Mouse (Mus musculus) layer of hippocampus, postnatal 36 days (tissue): ENCODE data around the gene Rabggta. TPM values are rescaled to one million over a fixed set of nuclear protein-coding genes. Genes with fewer than 3 reads are reported as not detected.

Experiments used
- DNase-seq, 2 experiments: peaks; one replicate each; pipeline ENCODE4 v3.0.0; 2022
- total RNA-seq, 2 experiments: library from RNA; stranded (reverse); gene quantifications; 2 replicates each; pipeline ENCODE4 v1.2.3; 2021

The Rabggta gene
- total RNA-seq, 2 experiments from 2014 or later: 42.8 to 43.8 TPM

GRCm38 (mm10) chr14:55730531-55731032 is 8.5 kb upstream of the Rabggta start:
- DNase-seq: peak; percentile 14 to 36

DNA sequence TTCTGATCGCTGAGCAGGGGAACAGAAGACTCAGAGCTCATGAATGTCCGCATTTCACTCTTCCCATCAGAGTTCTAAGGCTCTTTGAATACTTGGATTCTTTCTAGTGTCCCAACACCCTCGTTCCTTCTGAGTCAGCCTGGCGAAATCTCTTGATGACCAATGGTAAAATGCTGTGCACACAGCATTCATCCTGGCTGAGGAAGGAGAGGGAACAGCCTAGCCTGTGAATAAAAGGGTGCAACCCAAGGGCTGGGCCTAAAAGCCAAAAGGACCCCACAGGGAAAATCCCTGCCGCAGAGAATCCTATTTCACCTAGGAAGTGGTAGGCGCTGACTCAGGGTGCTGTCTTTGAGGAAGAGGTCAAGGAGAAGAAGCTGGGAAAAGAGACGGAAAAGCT is 8.1 kb upstream of the Rabggta start:
- no peak for DNase-seq

GRCm38 (mm10) chr14:55727889-55728685 is 6.0 kb upstream of the Rabggta start:
- no peak for DNase-seq

DNA sequence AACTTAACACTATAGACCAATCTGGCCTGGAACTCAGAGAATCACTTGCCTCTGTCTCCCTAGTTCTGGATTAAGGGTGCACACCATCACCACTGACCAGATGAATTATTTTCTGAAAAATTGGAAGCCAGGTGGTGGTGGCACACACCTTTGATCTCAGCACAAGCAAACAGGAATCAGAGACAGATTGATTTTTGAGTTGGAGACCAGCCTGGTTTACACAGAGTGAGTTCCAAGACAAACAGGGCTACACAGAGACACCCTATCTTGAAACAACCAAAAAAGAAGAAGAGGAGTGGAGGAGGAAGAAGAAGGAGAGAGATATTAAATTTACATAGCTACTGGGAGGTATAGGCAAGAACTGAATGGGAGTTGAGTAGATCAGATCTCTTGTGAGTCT is 4.2 kb upstream of the Rabggta start:
- no peak for DNase-seq

- no peak for DNase-seq
Observed at GRCm38 (mm10) chr14:55724411-55724871, 2.4 kb upstream of the Rabggta start.

DNA sequence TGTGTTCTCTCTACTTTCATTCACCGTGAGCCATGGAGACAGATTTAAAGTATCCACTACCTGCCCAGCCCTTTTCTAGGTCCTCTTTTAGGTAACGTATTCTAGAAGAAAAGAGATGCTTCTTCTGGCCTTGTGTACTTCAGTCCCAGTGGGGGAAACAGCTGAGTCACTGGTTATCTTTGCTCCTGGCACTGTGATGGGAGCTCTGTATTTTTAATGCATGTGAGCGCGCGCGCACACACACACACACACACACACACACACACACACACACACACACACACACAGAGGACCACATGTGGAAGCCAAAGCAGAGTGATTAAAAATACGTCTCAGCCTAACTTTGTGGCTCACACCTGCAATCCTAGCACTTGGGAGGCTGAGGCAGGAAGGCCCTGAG is 1.4 kb upstream of the Rabggta start:
- DNase-seq: no peak

GRCm38 (mm10) chr14:55722438-55722945 is 429 bp upstream of the Rabggta start:
- no peak for DNase-seq

DNA sequence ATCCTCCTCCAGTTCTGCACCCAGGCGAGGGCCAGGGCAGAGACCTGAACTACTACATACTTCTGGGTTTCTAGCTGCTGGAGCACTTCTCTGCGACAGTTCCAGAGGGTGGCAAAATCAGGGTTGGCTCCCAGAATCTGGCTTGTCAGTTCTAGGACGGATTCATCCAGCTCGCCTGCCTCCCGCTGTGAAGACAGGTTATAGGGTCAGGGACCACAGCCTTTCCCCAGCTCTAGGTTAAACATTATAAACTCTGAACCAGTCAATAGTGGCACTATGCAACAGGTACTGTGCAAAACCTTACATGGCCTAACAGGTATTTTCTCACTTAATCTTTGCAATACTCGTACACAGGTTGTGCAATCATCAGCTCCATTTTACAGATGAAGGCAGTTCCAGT is 987 bp downstream of the Rabggta start:
- DNase-seq: no peak

DNA sequence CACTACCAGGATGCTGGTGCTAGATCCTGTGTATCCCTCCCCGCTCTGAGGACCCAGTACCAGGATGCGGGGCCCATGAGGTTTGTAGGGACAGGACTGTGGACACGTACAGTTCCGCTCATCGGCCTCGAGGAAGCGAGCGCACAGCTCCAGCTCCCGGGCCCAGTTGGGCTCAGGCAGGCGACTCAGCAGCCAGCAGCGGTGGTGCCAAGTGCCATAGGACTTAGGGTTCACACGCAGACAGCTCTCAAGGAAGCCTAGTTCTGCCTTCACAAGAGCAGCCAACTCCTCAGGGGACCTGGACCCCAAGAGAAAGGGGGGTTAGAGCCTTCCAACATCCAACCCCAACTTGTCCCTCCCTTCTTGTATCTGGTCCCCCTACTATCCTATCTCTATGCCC is 1.4 kb downstream of the Rabggta start:
- DNase-seq: no peak

DNA sequence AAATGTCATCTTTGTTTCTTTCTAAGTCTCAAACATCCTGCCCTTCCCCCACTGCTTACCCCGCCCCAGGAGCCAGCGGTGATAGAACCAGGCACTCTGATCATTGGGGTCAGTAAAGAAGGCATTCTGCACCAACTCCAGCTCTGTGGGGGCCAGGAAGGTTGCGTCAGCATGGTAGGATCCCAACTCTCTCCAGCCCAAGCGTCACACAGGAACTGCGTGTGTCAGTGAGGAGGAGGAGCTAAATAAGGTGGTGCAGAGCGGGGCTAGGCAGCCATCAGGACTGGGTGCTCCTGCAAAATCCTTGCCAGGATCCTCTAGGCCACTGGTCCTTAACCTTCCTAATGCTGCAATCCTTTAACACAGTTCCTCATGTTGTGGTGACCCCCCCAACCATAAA is 2.3 kb downstream of the Rabggta start:
- no peak for DNase-seq

DNA sequence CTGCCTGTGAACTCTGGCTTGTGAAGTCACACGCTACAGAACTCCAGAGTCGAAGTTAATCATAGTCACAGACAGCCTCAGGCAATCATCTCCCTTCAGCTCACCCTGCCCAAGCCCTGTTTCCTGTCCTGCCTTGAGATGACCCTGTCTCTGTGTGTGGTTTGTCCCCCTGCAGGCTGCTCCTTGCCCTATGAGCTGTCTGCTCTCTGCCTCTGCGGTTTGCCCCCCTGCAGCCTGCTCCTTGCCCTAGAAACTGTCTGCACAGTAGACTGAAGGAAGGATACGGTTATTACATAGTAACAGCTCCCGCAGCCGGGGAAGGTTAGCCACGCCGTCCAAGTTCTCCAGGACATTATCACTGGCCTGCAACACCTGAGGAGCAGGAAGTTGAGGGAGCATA is 5.2 kb downstream of the Rabggta start:
- DNase-seq: no peak

DNA sequence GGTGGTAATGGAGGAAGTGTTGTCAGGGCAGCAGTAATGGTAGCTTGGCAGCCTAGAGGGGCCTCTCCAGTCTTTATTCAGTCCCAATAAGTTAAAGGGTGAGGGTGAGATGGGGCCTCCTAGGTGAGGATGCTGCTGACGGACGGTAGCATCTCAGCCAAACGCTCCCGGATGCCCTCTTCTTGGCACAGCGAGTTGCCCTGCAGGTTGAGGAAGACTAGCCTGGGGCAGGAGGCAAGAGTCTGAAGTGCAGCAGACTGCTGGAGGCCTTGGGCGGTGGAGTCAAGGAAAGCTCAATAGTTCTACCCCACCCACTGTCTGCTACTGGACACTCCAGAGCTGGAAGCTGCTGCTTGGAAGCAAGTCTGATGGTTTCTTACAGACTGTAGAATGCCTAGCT is 5.8 kb downstream of the Rabggta start:
- no peak for DNase-seq

- DNase-seq: no peak
Observed at GRCm38 (mm10) chr14:55714893-55715292, 7.2 kb downstream of the Rabggta start.

- DNase-seq: no peak
Observed at GRCm38 (mm10) chr14:55713729-55714122, 8.3 kb downstream of the Rabggta start, which contains the start of gene Tgm1. Tgm1 (minus strand) TSS chr14:55713926.

DNA sequence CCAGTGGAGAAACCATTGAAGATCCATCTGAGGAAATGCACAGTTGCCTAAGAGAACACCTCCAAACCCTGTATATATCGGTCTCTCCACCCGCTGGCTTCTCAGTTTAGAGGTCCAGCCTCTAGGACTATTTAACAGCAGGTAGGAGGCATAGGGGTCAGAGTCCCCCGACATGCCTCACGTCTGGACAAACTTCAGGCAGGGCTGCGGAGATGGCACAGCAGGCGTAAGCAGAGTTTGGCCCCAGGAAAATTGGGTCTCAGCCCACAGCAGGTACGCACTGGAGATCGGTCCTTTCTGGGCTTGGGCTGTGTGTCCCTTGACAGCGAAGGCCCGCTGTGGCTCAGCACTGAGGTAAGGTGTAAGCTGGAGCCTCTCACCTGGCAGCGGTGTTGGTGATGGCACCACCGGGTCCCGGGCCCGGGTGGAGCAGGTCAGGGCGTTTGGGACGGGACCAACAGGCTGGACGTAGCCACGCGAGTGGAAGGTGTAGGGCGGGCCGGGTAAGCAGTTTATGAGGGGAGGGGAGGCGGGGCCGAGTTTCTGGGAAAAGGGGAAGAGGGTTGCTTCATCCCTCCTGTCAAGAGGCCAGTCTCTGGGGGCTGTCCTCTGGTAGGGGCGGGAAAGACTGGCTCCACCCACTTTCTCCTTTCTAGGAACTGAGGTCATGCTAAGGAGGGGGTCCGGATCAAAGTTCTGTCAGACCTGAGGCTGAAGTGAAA is 8.9 kb downstream of the Rabggta start:
- no peak for DNase-seq

- DNase-seq: no peak
Observed at GRCm38 (mm10) chr14:55711786-55712185, 10.3 kb downstream of the Rabggta start.

GRCm38 (mm10) chr14:55709509-55709908 is 12.6 kb downstream of the Rabggta start:
- DNase-seq: no peak

DNA sequence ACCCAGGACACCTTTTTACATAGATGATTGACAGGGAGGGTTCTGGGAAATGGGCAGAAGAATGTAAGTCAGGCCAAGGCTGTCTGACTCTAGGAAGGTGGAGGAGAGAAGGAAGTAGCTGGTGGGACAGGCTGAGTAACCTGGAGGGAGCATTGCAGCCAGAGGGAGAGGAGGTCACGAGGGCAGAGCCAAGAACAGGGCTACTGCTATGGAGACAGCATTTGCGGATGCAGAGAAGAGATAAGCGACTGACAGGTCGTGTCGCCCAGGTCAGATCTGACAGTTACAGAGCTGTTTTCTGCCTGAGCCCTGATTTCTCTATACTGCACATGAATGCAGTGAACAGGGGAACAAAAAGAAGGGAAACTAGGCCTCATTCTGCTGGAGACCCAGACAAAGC is 14.7 kb downstream of the Rabggta start:
- no peak for DNase-seq

GRCm38 (mm10) chr14:55706051-55706600 is 15.9 kb downstream of the Rabggta start:
- DNase-seq: no peak

GRCm38 (mm10) chr14:55702761-55703160 is 19.3 kb downstream of the Rabggta start:
- no peak for DNase-seq

GRCm38 (mm10) chr14:55701131-55701530 is 20.9 kb downstream of the Rabggta start:
- DNase-seq: no peak

- no peak for DNase-seq
Observed at GRCm38 (mm10) chr14:55697226-55697625, 24.8 kb downstream of the Rabggta start.

DNA sequence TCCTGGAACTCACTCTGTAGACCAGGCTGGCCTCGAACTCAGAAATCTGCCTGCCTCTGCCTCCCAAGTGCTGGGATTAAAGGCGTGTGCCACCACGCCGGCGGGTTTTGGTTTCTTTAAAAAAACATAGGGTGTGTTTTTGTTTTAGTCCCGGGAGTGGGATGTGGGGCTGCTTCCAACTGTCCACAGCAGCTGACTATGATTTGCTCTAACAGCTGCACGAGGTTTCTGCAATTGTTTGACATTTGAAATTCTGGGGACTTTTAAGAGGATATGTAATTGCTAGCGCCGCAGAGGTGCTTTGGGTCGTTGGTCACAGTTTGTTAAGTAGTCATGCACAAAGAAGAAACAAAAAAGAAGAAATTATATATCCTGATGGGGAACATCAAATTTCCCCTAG is 32.6 kb downstream of the Rabggta start:
- DNase-seq: no peak
